Mouse (Mus musculus) limb, embryonic 15.5 days (tissue): ENCODE data around the gene Olfr508. TPM values are rescaled to one million over a fixed set of nuclear protein-coding genes. Genes with fewer than 3 reads are reported as not detected.
"Not testable (repeated sequence)": the region's sequence is repeated elsewhere in the genome, so short reads cannot be mapped to it uniquely, and the experiment has no call there.

ENCODE experiments used
- ATAC-seq: fragments of 200-750 bp; cut with Nextera tagmentation; 2 replicates; pipeline ENCODE4 v1.8.0; 2017; ENCODE audit warnings: low read depth, moderate TSS enrichment; ENCODE audit not compliant: insufficient number of reproducible peaks, low FRiP score, low TSS enrichment
- H3K27ac ChIP-seq: fragments of 300-500 bp; sonication (generic); 2 replicates; pipeline ENCODE4 v1.5.1; 2015; ENCODE audit warnings: moderate library complexity, mild to moderate bottlenecking, inconsistent platforms
- H3K27me3 ChIP-seq: fragments of 300-500 bp; sonication (generic); 2 replicates; pipeline ENCODE4 v1.6.1; 2015; ENCODE audit warnings: inconsistent platforms
- H3K36me3 ChIP-seq: fragments of 300-500 bp; sonication (generic); 2 replicates; pipeline ENCODE4 v1.6.1; 2015; ENCODE audit warnings: inconsistent platforms
- H3K4me1 ChIP-seq: fragments of 300-500 bp; sonication (generic); 2 replicates; pipeline ENCODE4 v1.6.1; 2015; ENCODE audit warnings: inconsistent platforms
- H3K4me2 ChIP-seq: fragments of 300-500 bp; sonication (generic); 2 replicates; pipeline ENCODE4 v1.6.1; 2015; ENCODE audit warnings: mild to moderate bottlenecking, inconsistent platforms
- H3K4me3 ChIP-seq: fragments of 300-500 bp; sonication (generic); 2 replicates; pipeline ENCODE4 v1.5.1; 2015; ENCODE audit warnings: mild to moderate bottlenecking, inconsistent platforms
- H3K9ac ChIP-seq: fragments of 300-500 bp; sonication (generic); 2 replicates; pipeline ENCODE4 v1.6.1; 2015; ENCODE audit warnings: inconsistent platforms
- H3K9me3 ChIP-seq: fragments of 300-500 bp; sonication (generic); 2 replicates; pipeline ENCODE4 v1.6.1; 2016; ENCODE audit warnings: inconsistent platforms
- WGBS: fragments of 180-500 bp; shearing (Covaris S2); methylation state at CpG from one replicate; pipeline ENCODE4 v1.1.7; 2015; 5-methylcytosine and 5-hydroxymethylcytosine counted together
- polyA plus RNA-seq: library from polyadenylated mRNA; unstranded; fragments of >200 nt; fragmentation: Nextera tagmentation; extraction: Ambion mirVana; gene quantifications from 2 replicates; pipeline ENCODE4 v1.2.1, GENCODE M21; 2015

The Olfr508 gene
- polyA plus RNA-seq = not detected in 2 replicates

DNA sequence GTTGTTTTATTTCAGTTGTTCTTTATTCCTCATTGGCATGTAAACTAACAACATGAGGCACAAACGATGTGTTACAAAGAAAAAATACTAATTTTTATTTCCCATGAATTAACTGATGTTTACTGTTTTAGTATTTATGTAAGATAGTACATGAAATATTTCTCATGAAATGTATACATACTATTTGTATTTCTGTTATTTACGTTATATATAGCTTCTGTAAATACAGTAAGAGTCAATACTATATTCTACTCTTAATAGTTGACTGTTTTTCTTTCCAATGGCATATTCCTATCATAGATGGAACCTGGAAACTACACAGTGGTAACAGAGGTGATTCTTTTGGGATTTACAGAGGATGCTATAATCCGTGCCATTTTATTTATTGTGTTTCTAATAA is at the start of gene Olfr508:
TSS of gene Olfr508 (plus strand) at position 301 of the 400 bp plus-strand sequence.
- no peak within 1 kb of the TSS for H3K9ac ChIP-seq
- H3K4me3 ChIP-seq = no peak within 1 kb of the TSS
- no peaks in the 10 kb centered on the region for H3K36me3 ChIP-seq
- H3K4me2 ChIP-seq = no peak within 1 kb of the TSS
- H3K27ac ChIP-seq = no peak within 1 kb of the TSS
- no peak for ATAC-seq
- H3K9me3 ChIP-seq = no peaks in the 10 kb centered on the region
- 81% methylated on average over 3 of the region's 3 CpGs for WGBS
- no peaks in the 10 kb centered on the region for H3K4me1 ChIP-seq
- no peaks in the 10 kb centered on the region for H3K27me3 ChIP-seq

GRCm38 (mm10) chr7:108589797-108590196 is 40.0 kb upstream of the Olfr508 start:
- Histone ChIP-seq H3K36me3 (no peaks in the 10 kb centered on the region), H3K4me1 (no peaks in the 10 kb centered on the region), H3K4me2 (no peak overlapping the region), H3K9ac (no peak overlapping the region), H3K4me3 (no peak overlapping the region), H3K27ac (no peak overlapping the region), H3K27me3 (no peaks in the 10 kb centered on the region), H3K9me3 (no peaks in the 10 kb centered on the region)
- WGBS = 95% methylated on average over 1 of the region's 1 CpGs
- no peak for ATAC-seq

DNA sequence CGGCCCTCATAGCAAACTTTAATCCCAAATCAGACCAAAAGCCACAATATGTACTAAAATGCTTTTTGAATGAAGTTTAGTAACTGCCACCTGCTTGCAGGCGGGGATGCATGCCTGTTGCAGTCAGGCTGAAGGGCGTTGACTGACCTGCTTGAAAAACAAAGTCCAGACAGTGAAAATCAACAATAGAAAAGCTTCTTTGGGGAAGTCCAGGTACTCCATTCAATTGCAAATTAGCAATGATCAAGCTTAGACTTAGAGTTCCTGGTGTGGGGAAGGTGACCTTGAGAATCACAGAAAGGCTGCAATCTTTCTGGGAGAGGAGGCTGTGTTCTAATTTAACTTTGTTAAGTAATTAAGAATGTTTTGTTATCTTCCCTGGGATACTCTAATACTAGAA is 27.9 kb upstream of the Olfr508 start:
- not testable (repeated sequence) for H3K27ac ChIP-seq, H3K27me3 ChIP-seq, H3K9me3 ChIP-seq, ATAC-seq, H3K4me1 ChIP-seq, H3K36me3 ChIP-seq, H3K4me2 ChIP-seq, H3K9ac ChIP-seq, H3K4me3 ChIP-seq
- 79% methylated on average over 3 of the region's 3 CpGs for WGBS

- ATAC-seq = no peak
- no peaks in the 10 kb centered on the region for H3K36me3 ChIP-seq
- H3K4me1 ChIP-seq = no peaks in the 10 kb centered on the region
- no peak within 1 kb of the TSS for H3K4me2 ChIP-seq
- no peak within 1 kb of the TSS for H3K9ac ChIP-seq
- H3K9me3 ChIP-seq = no peaks in the 10 kb centered on the region
- no peak within 1 kb of the TSS for H3K4me3 ChIP-seq
- H3K27ac ChIP-seq = no peak within 1 kb of the TSS
- H3K27me3 ChIP-seq = no peaks in the 10 kb centered on the region
These were observed 19.3 kb upstream of the Olfr508 start, which contains the start of gene Olfr506 for GRCm38 (mm10) chr7:108610487-108610886. TSS of gene Olfr506 (plus strand) at chr7:108610787.

GRCm38 (mm10) chr7:108614110-108614509 is 15.7 kb upstream of the Olfr508 start:
- no peaks in the 10 kb centered on the region for H3K9me3 ChIP-seq
- no peaks in the 10 kb centered on the region for H3K4me1 ChIP-seq
- WGBS = 77% methylated on average over 2 of the region's 2 CpGs
- no peak for ATAC-seq
- H3K27me3 ChIP-seq = no peaks in the 10 kb centered on the region
- H3K36me3 ChIP-seq = no peaks in the 10 kb centered on the region
- no peak overlapping the region for H3K4me2 ChIP-seq
- H3K27ac ChIP-seq = no peak overlapping the region
- no peak overlapping the region for H3K9ac ChIP-seq
- no peak overlapping the region for H3K4me3 ChIP-seq

DNA sequence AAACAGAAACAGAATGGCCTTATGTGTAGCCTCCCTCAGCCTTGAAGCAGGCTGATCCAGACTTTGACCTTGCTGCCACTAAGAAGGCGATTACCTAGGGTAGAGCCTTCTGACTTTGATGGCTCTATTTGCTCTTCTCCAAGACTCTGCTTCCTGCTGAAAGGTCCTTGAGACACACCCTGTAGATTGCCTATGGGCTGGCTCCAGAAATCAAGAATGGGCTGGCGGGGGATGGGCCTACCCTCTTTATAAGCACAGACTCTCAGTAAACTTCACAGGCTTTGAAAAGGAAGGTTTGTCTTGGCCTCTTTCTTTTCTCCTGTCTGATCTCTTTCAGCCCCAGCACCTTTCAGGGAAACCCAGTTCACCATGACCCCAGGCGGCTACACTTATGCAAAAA is 13.0 kb upstream of the Olfr508 start:
- H3K27me3 ChIP-seq, H3K27ac ChIP-seq, ATAC-seq, H3K9ac ChIP-seq, H3K4me1 ChIP-seq, H3K4me3 ChIP-seq, H3K4me2 ChIP-seq, H3K36me3 ChIP-seq, H3K9me3 ChIP-seq: not testable (repeated sequence)
- WGBS = 69% methylated on average over 3 of the region's 3 CpGs

DNA sequence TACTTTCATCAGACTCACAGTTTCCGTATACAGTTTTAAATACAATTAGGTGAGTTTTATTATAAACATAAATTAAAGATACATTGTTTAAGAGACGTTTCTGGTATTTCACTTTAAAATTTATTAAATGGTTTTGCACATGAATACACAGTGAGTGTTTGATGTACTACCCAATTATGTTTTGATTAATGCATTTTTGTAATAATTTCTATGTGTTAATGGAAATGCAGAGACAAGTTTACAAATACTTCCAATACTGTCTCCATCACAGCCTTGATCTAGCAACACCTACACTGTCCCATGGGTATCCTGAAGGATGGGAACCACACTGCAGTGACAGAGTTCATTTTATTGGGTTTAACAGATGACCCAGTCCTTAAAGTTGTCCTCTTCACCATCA is 8.3 kb upstream of the Olfr508 start, which contains the start of gene Olfr507:
TSS of gene Olfr507 (plus strand) at position 301 of the 400 bp plus-strand sequence.
- no peaks in the 10 kb centered on the region for H3K9me3 ChIP-seq
- no peak within 1 kb of the TSS for H3K4me3 ChIP-seq
- no peak within 1 kb of the TSS for H3K4me2 ChIP-seq
- H3K4me1 ChIP-seq = no peaks in the 10 kb centered on the region
- no peak within 1 kb of the TSS for H3K27ac ChIP-seq
- H3K36me3 ChIP-seq = no peaks in the 10 kb centered on the region
- WGBS = 60% methylated on average over 2 of the region's 2 CpGs
- H3K9ac ChIP-seq = no peak within 1 kb of the TSS
- no peaks in the 10 kb centered on the region for H3K27me3 ChIP-seq
- ATAC-seq = no peak

DNA sequence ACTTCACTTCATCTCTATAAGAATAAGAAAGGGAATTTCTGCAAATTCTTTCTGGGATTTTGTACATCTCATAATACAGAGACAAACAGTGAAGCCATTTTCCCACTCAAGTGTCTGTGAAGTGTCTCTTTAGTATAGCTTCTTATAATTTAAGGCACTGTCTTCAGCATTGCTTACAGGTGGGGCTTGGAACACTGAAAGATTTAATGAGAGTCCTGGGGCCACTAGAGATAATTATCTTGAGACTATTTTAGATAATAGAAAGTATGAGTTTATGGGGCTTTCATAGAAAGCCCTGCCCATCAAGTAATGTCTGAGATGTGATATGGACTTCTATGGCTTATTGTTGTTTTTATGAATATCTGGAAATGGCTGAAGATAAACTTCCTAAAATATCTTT is 22.0 kb downstream of the Olfr508 start, which contains the start of gene Olfr509:
TSS of gene Olfr509 (minus strand) at position 101 of the 400 bp plus-strand sequence.
- Histone ChIP-seq H3K4me2 (no peak within 1 kb of the TSS), H3K36me3 (no peaks in the 10 kb centered on the region), H3K27ac (no peak within 1 kb of the TSS), H3K4me3 (no peak within 1 kb of the TSS), H3K27me3 (no peaks in the 10 kb centered on the region), H3K4me1 (no peaks in the 10 kb centered on the region), H3K9me3 (no peaks in the 10 kb centered on the region), H3K9ac (no peak within 1 kb of the TSS)
- ATAC-seq = no peak

GRCm38 (mm10) chr7:108662419-108662818 is 32.6 kb downstream of the Olfr508 start:
- Histone ChIP-seq H3K4me2 (no peak overlapping the region), H3K4me1 (no peaks in the 10 kb centered on the region), H3K9me3 (no peaks in the 10 kb centered on the region), H3K27ac (no peak overlapping the region), H3K36me3 (no peaks in the 10 kb centered on the region), H3K4me3 (no peak overlapping the region), H3K27me3 (no peaks in the 10 kb centered on the region), H3K9ac (no peak overlapping the region)
- no peak for ATAC-seq
- 89% methylated on average over 3 of the region's 3 CpGs for WGBS

DNA sequence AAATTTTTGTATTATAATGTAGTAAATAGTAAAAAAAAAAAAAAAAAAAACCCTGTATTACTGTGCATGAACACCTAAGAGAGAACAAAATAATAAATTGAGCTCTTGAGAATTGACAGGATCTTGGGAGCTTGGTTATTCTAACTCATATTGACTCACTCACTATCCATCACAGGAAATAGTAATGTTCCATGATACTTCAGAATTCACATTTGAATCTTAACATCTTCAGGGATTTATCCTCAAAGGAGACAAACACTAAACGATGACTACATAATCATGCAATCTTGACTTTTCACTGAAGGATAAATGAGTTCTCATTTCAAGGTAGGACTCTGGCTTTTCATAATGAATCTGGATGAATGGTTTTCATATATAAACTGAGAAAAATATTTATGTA is 36.3 kb downstream of the Olfr508 start, which contains the start of gene Olfr510:
TSS of gene Olfr510 (plus strand) at position 301 of the 400 bp plus-strand sequence.
- no peaks in the 10 kb centered on the region for H3K27me3 ChIP-seq
- no peak within 1 kb of the TSS for H3K27ac ChIP-seq
- H3K4me3 ChIP-seq = no peak within 1 kb of the TSS
- no peaks in the 10 kb centered on the region for H3K36me3 ChIP-seq
- H3K4me2 ChIP-seq = no peak within 1 kb of the TSS
- ATAC-seq = no peak
- no peaks in the 10 kb centered on the region for H3K4me1 ChIP-seq
- 90% methylated on average over 1 of the region's 1 CpGs for WGBS
- no peak within 1 kb of the TSS for H3K9ac ChIP-seq
- H3K9me3 ChIP-seq = no peaks in the 10 kb centered on the region

- no peaks in the 10 kb centered on the region for H3K9me3 ChIP-seq
- no peak overlapping the region for H3K9ac ChIP-seq
- H3K4me2 ChIP-seq = no peak overlapping the region
- H3K4me3 ChIP-seq = no peak overlapping the region
- ATAC-seq = no peak
- no peaks in the 10 kb centered on the region for H3K36me3 ChIP-seq
- 53% methylated on average over 1 of the region's 1 CpGs for WGBS
- H3K27me3 ChIP-seq = no peaks in the 10 kb centered on the region
- H3K27ac ChIP-seq = no peak overlapping the region
- H3K4me1 ChIP-seq = no peaks in the 10 kb centered on the region
These were observed 41.3 kb downstream of the Olfr508 start for GRCm38 (mm10) chr7:108671058-108671457.

GRCm38 (mm10) chr7:108678886-108679285 is 49.1 kb downstream of the Olfr508 start:
- 82% methylated on average over 4 of the region's 4 CpGs for whole genome bisulfite sequencing
- no peak overlapping the region for H3K4me2 ChIP-seq
- H3K27ac ChIP-seq = no peak overlapping the region
- no peak for ATAC-seq
- no peaks in the 10 kb centered on the region for H3K9me3 ChIP-seq
- H3K9ac ChIP-seq = no peak overlapping the region
- no peak overlapping the region for H3K4me3 ChIP-seq
- no peaks in the 10 kb centered on the region for H3K27me3 ChIP-seq
- no peaks in the 10 kb centered on the region for H3K4me1 ChIP-seq
- H3K36me3 ChIP-seq = no peaks in the 10 kb centered on the region
